Mouse (Mus musculus): Measurements from ENCODE around the gene Cdc26. TPM values are rescaled to one million over a fixed set of nuclear protein-coding genes. Genes with fewer than 3 reads are reported as not detected.

The Cdc26 gene
- polyA plus RNA-seq, 1 experiment from 2014 or later, result 138 TPM

DNA sequence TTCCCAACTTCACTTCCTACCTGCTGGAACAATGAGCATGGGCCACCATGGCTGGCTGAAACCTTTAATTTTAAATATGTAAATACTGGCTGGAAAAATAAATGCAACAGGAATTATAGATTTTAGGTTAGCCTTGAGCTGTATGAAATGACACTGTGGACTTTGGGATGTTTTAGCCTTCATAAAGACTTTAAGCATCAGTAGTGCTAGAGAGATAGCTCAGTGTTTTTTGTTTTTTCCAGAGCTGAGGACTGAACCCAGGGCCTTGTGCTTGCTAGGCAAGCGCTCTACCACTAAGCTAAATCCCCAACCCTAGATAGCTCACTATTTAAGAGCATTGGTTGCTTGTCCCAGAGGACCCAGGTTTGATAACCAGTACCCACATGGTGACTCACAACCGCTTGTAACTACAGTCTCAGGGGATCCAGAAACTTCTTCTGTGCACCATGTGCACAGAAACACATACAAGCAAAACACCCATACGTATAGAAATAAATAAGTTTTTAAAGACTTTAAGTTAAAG lies 28.9 kb upstream of the Cdc26 start:
- H3K9ac ChIP-seq (ENCODE audit: low read depth, low read length), result no peak overlapping the region
- DNase-seq (ENCODE audit: low spot score) (no peak), ATAC-seq (replicated peaks; ENCODE audit: low FRiP score, low read depth) (no peak)
- H3K4me3 ChIP-seq (replicated peaks; ENCODE audit: low read depth, low read length), result no peak overlapping the region
- H3K4me2 ChIP-seq (ENCODE audit: low read length), result no peak overlapping the region
- peak overlapping the region; percentile 21; the same call in 1 of the 2 replicates for H3K27ac ChIP-seq
- no peaks in the 10 kb centered on the region for H3K9me3 ChIP-seq (replicated peaks; ENCODE audit: low read length)
- no peaks in the 10 kb centered on the region for H3K36me3 ChIP-seq (ENCODE audit: insufficient read depth, low read length)
- H3K4me1 ChIP-seq (replicated peaks; ENCODE audit: insufficient read depth, low read length), result no peaks in the 10 kb centered on the region
- WGBS, result 87% methylated on average over 3 of the region's 3 CpGs
- H3K27me3 ChIP-seq (ENCODE audit: insufficient read depth, low read length), result no peaks in the 10 kb centered on the region
- no peak for TF ChIP-seq CTCF (IDR thresholded peaks at IDR 0.05; ENCODE audit: low read depth)

DNA sequence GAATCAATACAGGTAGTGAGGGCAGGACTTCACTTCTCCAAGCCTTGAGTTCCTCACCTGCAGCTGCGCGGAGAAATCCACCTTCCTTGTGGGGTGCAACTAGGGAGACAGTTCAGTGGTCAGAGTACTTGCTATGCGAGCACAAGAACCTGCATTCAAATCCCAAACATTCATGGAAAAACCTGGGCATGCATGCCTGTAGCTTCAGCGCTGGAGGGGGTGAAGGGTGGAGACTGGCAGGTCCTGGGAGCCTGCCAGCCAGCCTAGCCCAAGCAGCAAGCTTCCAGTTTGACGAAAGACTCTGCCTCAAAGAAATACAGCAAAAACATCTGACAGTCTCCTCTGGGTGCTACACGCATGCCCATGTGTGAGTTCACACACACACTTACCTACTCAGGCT lies 26.6 kb upstream of the Cdc26 start, which contains the start of gene Rnf183:
Gene Rnf183 (minus strand): TSS at position 172 of the 400 bp plus-strand sequence.
- 80% methylated on average over 6 of the region's 6 CpGs for WGBS

DNA sequence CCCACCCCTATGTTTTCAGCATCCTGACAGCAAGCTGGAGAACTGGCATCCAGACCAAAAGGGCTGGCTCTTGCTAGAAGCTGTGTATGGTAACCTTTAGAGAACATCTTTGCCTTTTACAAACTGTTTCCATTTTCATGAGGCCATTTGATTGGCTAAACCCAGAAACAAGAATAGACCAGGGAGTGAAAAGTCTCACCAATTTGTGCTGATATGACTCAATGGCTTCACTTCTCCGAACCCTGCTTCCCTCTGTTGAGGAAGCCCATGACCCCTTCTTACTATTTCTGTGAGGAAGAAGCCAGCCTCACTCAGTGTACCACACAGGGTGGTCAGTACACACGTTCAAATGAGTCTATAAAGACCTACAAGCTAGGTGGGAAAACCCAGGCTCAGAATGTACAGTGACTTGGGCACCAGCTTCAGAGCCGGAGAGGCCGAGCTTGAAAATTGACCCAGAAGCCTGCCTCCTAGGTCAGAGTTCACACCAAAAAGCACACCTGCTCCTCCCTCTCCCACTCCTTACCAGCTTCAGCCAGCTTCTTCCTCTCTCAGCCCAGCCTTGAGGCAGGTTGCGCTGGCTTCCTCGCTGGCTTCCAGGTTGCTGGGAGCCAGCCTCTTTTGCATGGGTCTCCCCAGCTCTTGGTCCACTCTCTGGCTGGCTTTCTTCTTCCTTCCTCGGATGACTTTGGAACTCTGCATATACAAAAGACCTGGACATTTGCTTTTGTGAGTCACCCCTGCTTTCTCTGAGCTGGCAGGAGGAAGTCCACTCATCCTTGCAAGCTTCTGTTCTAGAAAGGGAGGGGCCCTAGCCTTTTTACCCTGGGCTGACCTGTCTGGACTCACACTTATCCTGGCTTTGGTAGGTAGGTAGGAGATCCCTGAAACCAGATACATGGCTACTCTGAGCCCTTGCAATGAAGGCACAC lies 25.8 kb upstream of the Cdc26 start:
- Histone ChIP-seq H3K9ac (ENCODE audit: low read depth, low read length) (no peak overlapping the region), H3K27me3 (ENCODE audit: insufficient read depth, low read length) (no peaks in the 10 kb centered on the region), H3K4me2 (ENCODE audit: low read length) (no peak overlapping the region), H3K4me1 (replicated peaks; ENCODE audit: insufficient read depth, low read length) (no peaks in the 10 kb centered on the region), H3K9me3 (replicated peaks; ENCODE audit: low read length) (no peaks in the 10 kb centered on the region), H3K4me3 (replicated peaks; ENCODE audit: low read depth, low read length) (no peak overlapping the region), H3K36me3 (ENCODE audit: insufficient read depth, low read length) (no peaks in the 10 kb centered on the region), H3K27ac (0 out of 2 replicates have a peak overlapping the region, but pooled peaks have one; percentile 0)
- WGBS, result 61% methylated on average over 7 of the region's 7 CpGs
- peak; percentile 71; the same call in 1 of the 2 replicates for ATAC-seq (replicated peaks; ENCODE audit: low FRiP score, low read depth)
- no peak for TF ChIP-seq CTCF (IDR thresholded peaks at IDR 0.05; ENCODE audit: low read depth)
- no peak for DNase-seq (ENCODE audit: low spot score)

More for the DNA sequence above, 26.6 kb upstream of the Cdc26 start, which contains the start of gene Rnf183:
- H3K27ac ChIP-seq, result 0 out of 2 replicates have a peak within 1 kb of the TSS, but pooled peaks have one; percentile 0
- no peak within 1 kb of the TSS for H3K4me3 ChIP-seq (replicated peaks; ENCODE audit: low read depth, low read length)
- TF ChIP-seq CTCF (IDR thresholded peaks at IDR 0.05; ENCODE audit: low read depth), result no peak
- no peak within 1 kb of the TSS for H3K4me2 ChIP-seq (ENCODE audit: low read length)
- no peaks in the 10 kb centered on the region for H3K4me1 ChIP-seq (replicated peaks; ENCODE audit: insufficient read depth, low read length)
- no peaks in the 10 kb centered on the region for H3K36me3 ChIP-seq (ENCODE audit: insufficient read depth, low read length)
- H3K27me3 ChIP-seq (ENCODE audit: insufficient read depth, low read length), result no peaks in the 10 kb centered on the region
- H3K9me3 ChIP-seq (replicated peaks; ENCODE audit: low read length), result no peaks in the 10 kb centered on the region
- no peak within 1 kb of the TSS for H3K9ac ChIP-seq (ENCODE audit: low read depth, low read length)
- ATAC-seq (replicated peaks; ENCODE audit: low FRiP score, low read depth), result no peak
- no peak for DNase-seq (ENCODE audit: low spot score)

DNA sequence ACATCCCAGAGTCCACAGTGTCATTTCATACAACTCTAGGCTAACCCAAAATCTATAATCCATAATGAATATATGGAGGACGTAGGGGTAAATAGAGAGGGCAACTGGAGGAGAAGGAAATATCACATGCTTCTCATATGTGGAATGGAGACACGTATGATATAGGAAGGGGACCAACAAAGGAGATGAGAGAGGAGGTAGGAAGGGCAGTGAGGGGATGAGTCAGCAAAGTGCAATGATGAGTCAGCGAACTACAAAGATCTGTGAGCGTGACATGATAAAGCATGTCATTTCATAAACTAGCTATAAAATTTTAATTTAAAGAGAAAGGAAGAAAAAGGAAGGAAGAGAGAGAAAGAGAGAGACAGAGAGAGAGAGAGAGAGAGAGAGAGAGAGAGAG lies 23.1 kb upstream of the Cdc26 start:
- no peak for TF ChIP-seq CTCF (IDR thresholded peaks at IDR 0.05; ENCODE audit: low read depth)
- Histone ChIP-seq H3K4me3 (replicated peaks; ENCODE audit: low read depth, low read length) (no peak overlapping the region), H3K9ac (ENCODE audit: low read depth, low read length) (no peak overlapping the region), H3K27ac (no peak overlapping the region), H3K27me3 (ENCODE audit: insufficient read depth, low read length) (no peaks in the 10 kb centered on the region), H3K4me1 (replicated peaks; ENCODE audit: insufficient read depth, low read length) (no peaks in the 10 kb centered on the region), H3K4me2 (ENCODE audit: low read length) (no peak overlapping the region), H3K9me3 (replicated peaks; ENCODE audit: low read length) (no peaks in the 10 kb centered on the region), H3K36me3 (ENCODE audit: insufficient read depth, low read length) (no peaks in the 10 kb centered on the region)
- ATAC-seq (replicated peaks; ENCODE audit: low FRiP score, low read depth) (no peak), DNase-seq (ENCODE audit: low spot score) (no peak)
- 78% methylated on average over 4 of the region's 4 CpGs for WGBS

DNA sequence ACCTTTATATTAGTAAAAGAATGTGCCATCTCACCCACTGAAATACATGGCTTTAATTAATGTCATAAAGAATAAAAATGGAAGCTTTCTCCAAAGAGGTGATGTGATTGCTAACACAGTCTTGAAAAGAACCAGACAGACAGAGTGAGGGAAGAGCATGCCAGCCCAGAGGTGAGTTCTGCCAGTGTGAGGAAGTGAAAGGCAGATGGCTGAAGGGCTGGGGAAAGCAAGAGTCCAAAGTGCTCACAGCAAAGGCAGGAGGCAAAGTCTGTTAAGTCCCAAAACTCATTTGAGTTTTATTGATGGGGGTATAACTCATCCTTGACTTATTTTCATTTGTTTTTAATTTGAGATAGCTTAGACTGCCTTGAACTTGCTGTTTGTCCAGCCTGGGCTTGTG lies 22.2 kb upstream of the Cdc26 start:
- ATAC-seq (replicated peaks; ENCODE audit: low FRiP score, low read depth) (no peak), DNase-seq (ENCODE audit: low spot score) (no peak)
- Histone ChIP-seq H3K9me3 (replicated peaks; ENCODE audit: low read length) (no peaks in the 10 kb centered on the region), H3K36me3 (ENCODE audit: insufficient read depth, low read length) (no peaks in the 10 kb centered on the region), H3K4me2 (ENCODE audit: low read length) (no peak overlapping the region), H3K4me1 (replicated peaks; ENCODE audit: insufficient read depth, low read length) (no peaks in the 10 kb centered on the region), H3K4me3 (replicated peaks; ENCODE audit: low read depth, low read length) (no peak overlapping the region), H3K9ac (ENCODE audit: low read depth, low read length) (no peak overlapping the region), H3K27me3 (ENCODE audit: insufficient read depth, low read length) (no peaks in the 10 kb centered on the region), H3K27ac (no peak overlapping the region)
- TF ChIP-seq CTCF (IDR thresholded peaks at IDR 0.05; ENCODE audit: low read depth), result no peak

DNA sequence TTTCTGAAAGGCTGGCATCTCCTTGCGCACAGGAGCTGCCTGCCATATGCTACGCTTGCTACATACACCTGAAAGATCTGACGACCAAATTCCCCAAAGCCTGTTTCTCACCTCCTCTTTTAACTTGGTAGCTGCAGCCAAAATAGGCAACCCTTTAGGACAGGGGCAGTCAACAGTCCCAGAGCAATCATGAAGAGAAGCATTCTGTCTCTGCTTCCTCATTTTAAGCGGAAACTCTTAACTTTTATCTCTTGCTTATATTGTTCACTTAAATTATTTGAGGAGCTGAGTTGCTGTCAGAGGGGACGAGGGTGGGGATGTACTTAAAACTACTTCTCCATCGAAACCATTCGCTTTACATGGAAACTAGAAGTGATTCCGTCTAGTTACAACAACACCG lies 21.2 kb upstream of the Cdc26 start:
- H3K27me3 ChIP-seq (ENCODE audit: insufficient read depth, low read length), result no peaks in the 10 kb centered on the region
- no peak overlapping the region for H3K9ac ChIP-seq (ENCODE audit: low read depth, low read length)
- no peak for TF ChIP-seq CTCF (IDR thresholded peaks at IDR 0.05; ENCODE audit: low read depth)
- WGBS, result 86% methylated on average over 9 of the region's 9 CpGs
- no peak for DNase-seq (ENCODE audit: low spot score)
- H3K4me3 ChIP-seq (replicated peaks; ENCODE audit: low read depth, low read length), result no peak overlapping the region
- H3K4me1 ChIP-seq (replicated peaks; ENCODE audit: insufficient read depth, low read length), result no peaks in the 10 kb centered on the region
- no peak for ATAC-seq (replicated peaks; ENCODE audit: low FRiP score, low read depth)
- no peaks in the 10 kb centered on the region for H3K9me3 ChIP-seq (replicated peaks; ENCODE audit: low read length)
- no peak overlapping the region for H3K27ac ChIP-seq
- H3K36me3 ChIP-seq (ENCODE audit: insufficient read depth, low read length), result peaks cover 9% of the 10 kb centered on the region; the same call in 1 of the 2 replicates
- no peak overlapping the region for H3K4me2 ChIP-seq (ENCODE audit: low read length)

Measured in kidney, postnatal 0 days (tissue).